Mouse (Mus musculus) midbrain, postnatal 0 days (tissue): Measurements from ENCODE around the gene Rbm7. TPM values are rescaled to one million over a fixed set of nuclear protein-coding genes. Genes with fewer than 3 reads are reported as not detected.
A peak's percentile ranks its signal among the peaks of the same experiment; 100 is the strongest.

Experiments used
- ATAC-seq: fragments of 200-750 bp; cut with Nextera tagmentation; 2 replicates; pipeline ENCODE4 v1.8.0; 2017; ENCODE audit warnings: moderate number of reproducible peaks, mild to moderate bottlenecking, moderate TSS enrichment, moderate library complexity; ENCODE audit not compliant: low FRiP score
- DNase-seq: peaks from one replicate; pipeline ENCODE4 v3.0.0-alpha.2; 2015; ENCODE audit warnings: low spot score
- H3K27ac ChIP-seq: fragments of 300-500 bp; sonication (generic); 2 replicates; pipeline ENCODE4 v1.5.1; 2014; ENCODE audit warnings: low read depth, mild to moderate bottlenecking, low read length, mixed read lengths
- H3K27me3 ChIP-seq: fragments of 300-500 bp; sonication (generic); 2 replicates; pipeline ENCODE4 v1.6.1; 2014; ENCODE audit warnings: low read length, control low read depth, mixed read lengths; ENCODE audit not compliant: insufficient read depth
- H3K36me3 ChIP-seq: fragments of 300-500 bp; sonication (generic); 2 replicates; pipeline ENCODE4 v1.6.1; 2014; ENCODE audit warnings: low read length, control low read depth, mixed read lengths; ENCODE audit not compliant: insufficient read depth
- H3K4me1 ChIP-seq: fragments of 300-500 bp; sonication (generic); 2 replicates; pipeline ENCODE4 v1.6.1; 2014; ENCODE audit warnings: mild to moderate bottlenecking, control low read depth, antibody characterized with exemption, low read length, mixed read lengths; ENCODE audit not compliant: insufficient read depth
- H3K4me2 ChIP-seq: fragments of 300-500 bp; sonication (generic); 2 replicates; pipeline ENCODE4 v1.6.1; 2014; ENCODE audit warnings: low read depth, mild to moderate bottlenecking, low read length, mixed read lengths; ENCODE audit not compliant: poor library complexity, severe bottlenecking
- H3K4me3 ChIP-seq: fragments of 300-500 bp; sonication (generic); 2 replicates; pipeline ENCODE4 v1.5.1; 2014; ENCODE audit warnings: low read depth, mild to moderate bottlenecking, low read length, moderate library complexity
- H3K9ac ChIP-seq: fragments of 300-500 bp; sonication (generic); replicated peaks from 2 replicates; pipeline ENCODE4 v1.6.1; 2014; ENCODE audit warnings: mild to moderate bottlenecking, low read length, moderate library complexity, mixed read lengths; ENCODE audit not compliant: poor library complexity, severe bottlenecking
- H3K9me3 ChIP-seq: fragments of 300-500 bp; sonication (generic); 2 replicates; pipeline ENCODE4 v1.6.1; 2016; ENCODE audit warnings: low read length, control low read depth
- CTCF ChIP-seq: IDR thresholded peaks from 2 replicates; pipeline ENCODE4 v1.5.1; 2016; ENCODE audit warnings: antibody characterized with exemption, mild to moderate bottlenecking
- WGBS: fragments of 180-500 bp; shearing (Covaris S2); extraction: QIAGEN DNeasy Blood & Tissue Kit; methylation state at CpG from one replicate; pipeline ENCODE4 v1.1.7; 2014; 5-methylcytosine and 5-hydroxymethylcytosine counted together
- polyA plus RNA-seq: library from polyadenylated mRNA; unstranded; fragments of >200 nt; fragmentation: Nextera tagmentation; extraction: Ambion mirVana; gene quantifications from 2 replicates; pipeline ENCODE4 v1.2.1, GENCODE M21; 2015
- total RNA-seq: library from RNA; depleted of rRNA; stranded (reverse); fragments of >200 nt; gene quantifications from 2 replicates; pipeline ENCODE4 v1.2.3, GENCODE M21; 2014

Rbm7 gene
- total and polyA plus RNA-seq, 2 experiments from 2014 or later = 36.9 to 70.8 TPM

- 95% methylated on average over 3 of the region's 3 CpGs for WGBS
- ATAC-seq = no peak
- H3K9me3 ChIP-seq = peaks cover 6% of the 10 kb centered on the region; the same call in 1 of the 2 replicates
Measured at GRCm38 (mm10) chr9:48465671-48466070, 29.4 kb downstream of the Rbm7 start.

GRCm38 (mm10) chr9:48461545-48461944, 33.6 kb downstream of the Rbm7 start:
- H3K9me3 ChIP-seq = peaks cover 6% of the 10 kb centered on the region; the same call in 1 of the 2 replicates
- no peak overlapping the region for H3K27ac ChIP-seq
- no peak overlapping the region for H3K9ac ChIP-seq
- 89% methylated on average over 3 of the region's 3 CpGs for WGBS
- no peak for ATAC-seq
- H3K36me3 ChIP-seq = no peaks in the 10 kb centered on the region
- H3K4me3 ChIP-seq = no peak overlapping the region
- no peak overlapping the region for H3K4me2 ChIP-seq
- DNase-seq = no peak
- TF ChIP-seq CTCF = no peak
- H3K27me3 ChIP-seq = no peaks in the 10 kb centered on the region
- no peaks in the 10 kb centered on the region for H3K4me1 ChIP-seq

More at GRCm38 (mm10) chr9:48465671-48466070, 29.4 kb downstream of the Rbm7 start:
- no peak for DNase-seq
- TF ChIP-seq CTCF = peak; percentile 38
- no peak overlapping the region for H3K27ac ChIP-seq
- 0 out of 2 replicates have a peak, but pooled peaks cover 2% of the 10 kb centered on the region for H3K36me3 ChIP-seq
- no peaks in the 10 kb centered on the region for H3K27me3 ChIP-seq
- no peak overlapping the region for H3K9ac ChIP-seq
- no peak overlapping the region for H3K4me2 ChIP-seq
- no peaks in the 10 kb centered on the region for H3K4me1 ChIP-seq
- no peak overlapping the region for H3K4me3 ChIP-seq

GRCm38 (mm10) chr9:48460720-48461119, 34.4 kb downstream of the Rbm7 start:
- no peak overlapping the region for H3K27ac ChIP-seq
- H3K4me2 ChIP-seq = no peak overlapping the region
- 94% methylated on average over 8 of the region's 8 CpGs for WGBS
- peaks cover 6% of the 10 kb centered on the region; the same call in 1 of the 2 replicates for H3K9me3 ChIP-seq
- no peaks in the 10 kb centered on the region for H3K4me1 ChIP-seq
- no peak for TF ChIP-seq CTCF
- no peaks in the 10 kb centered on the region for H3K36me3 ChIP-seq
- no peaks in the 10 kb centered on the region for H3K27me3 ChIP-seq
- ATAC-seq (no peak), DNase-seq (no peak)
- no peak overlapping the region for H3K4me3 ChIP-seq
- H3K9ac ChIP-seq = no peak overlapping the region

GRCm38 (mm10) chr9:48459391-48459790, 35.7 kb downstream of the Rbm7 start:
- Histone ChIP-seq H3K36me3 (no peaks in the 10 kb centered on the region), H3K27ac (no peak overlapping the region), H3K9me3 (no peaks in the 10 kb centered on the region), H3K9ac (no peak overlapping the region), H3K4me3 (no peak overlapping the region), H3K27me3 (no peaks in the 10 kb centered on the region), H3K4me1 (no peaks in the 10 kb centered on the region), H3K4me2 (no peak overlapping the region)
- WGBS = 91% methylated on average over 5 of the region's 5 CpGs
- no peak for TF ChIP-seq CTCF
- ATAC-seq (no peak), DNase-seq (no peak)

GRCm38 (mm10) chr9:48458879-48459278, 36.2 kb downstream of the Rbm7 start:
- H3K9ac ChIP-seq = no peak overlapping the region
- 68% methylated on average over 3 of the region's 3 CpGs for WGBS
- no peaks in the 10 kb centered on the region for H3K27me3 ChIP-seq
- ATAC-seq (no peak), DNase-seq (no peak)
- H3K4me2 ChIP-seq = no peak overlapping the region
- peak; percentile 30 for TF ChIP-seq CTCF
- no peaks in the 10 kb centered on the region for H3K4me1 ChIP-seq
- H3K9me3 ChIP-seq = no peaks in the 10 kb centered on the region
- H3K4me3 ChIP-seq = no peak overlapping the region
- H3K36me3 ChIP-seq = no peaks in the 10 kb centered on the region
- no peak overlapping the region for H3K27ac ChIP-seq

- Histone ChIP-seq H3K4me1 (no peaks in the 10 kb centered on the region), H3K27ac (no peak overlapping the region), H3K4me3 (no peak overlapping the region), H3K9ac (no peak overlapping the region), H3K9me3 (no peaks in the 10 kb centered on the region), H3K27me3 (no peaks in the 10 kb centered on the region), H3K4me2 (no peak overlapping the region), H3K36me3 (no peaks in the 10 kb centered on the region)
- TF ChIP-seq CTCF = no peak
- DNase-seq = no peak
- 93% methylated on average over 3 of the region's 3 CpGs for WGBS
- ATAC-seq = no peak
Measured at GRCm38 (mm10) chr9:48455961-48456360, 39.1 kb downstream of the Rbm7 start.
